Mouse (Mus musculus): ENCODE results near the gene Mfsd12.

DNA sequence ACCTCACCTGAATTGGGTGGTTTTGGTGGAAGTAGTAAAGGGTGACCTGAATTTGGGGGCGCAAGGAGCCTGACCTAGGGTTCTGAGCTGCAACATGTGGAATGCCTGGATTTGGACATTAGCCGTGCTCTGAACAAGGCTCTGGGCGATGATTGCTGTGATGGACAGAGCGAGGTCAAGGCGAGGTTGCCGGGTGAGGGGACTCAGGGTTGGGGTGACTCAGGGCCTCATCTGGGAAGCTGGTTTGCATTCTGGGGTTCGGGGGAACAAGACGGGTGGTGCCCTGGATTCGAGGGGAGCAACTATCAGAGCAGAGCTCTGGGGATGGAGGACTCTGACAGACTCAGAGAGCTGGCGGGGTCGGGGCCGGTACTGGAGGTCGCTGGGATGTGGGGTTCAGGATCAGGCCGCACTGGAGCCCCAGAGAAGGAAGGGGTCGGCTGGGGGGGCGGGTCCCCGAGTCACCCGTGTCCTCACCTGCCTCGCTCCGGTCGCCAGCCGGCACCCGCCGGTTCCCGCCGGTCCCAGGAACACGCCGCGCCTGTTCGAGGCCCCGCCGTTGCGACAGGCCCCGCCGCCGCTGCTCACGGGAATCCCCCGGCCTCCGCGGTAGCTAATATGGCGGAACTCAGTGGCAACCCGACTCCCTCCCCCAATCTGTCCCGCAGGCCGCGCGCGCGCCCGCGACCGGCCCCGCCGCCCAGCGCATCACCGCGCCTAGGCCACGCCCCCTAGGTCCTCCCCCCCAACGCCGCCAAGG, 20.7 kb downstream of the Mfsd12 start, which contains the start of gene Fzr1:
- TF ChIP-seq CTCF (IDR thresholded peaks at IDR 0.05; ENCODE audit: low read depth) (no peak), EP300 (IDR thresholded peaks at IDR 0.05; ENCODE audit: low read depth) (no peak)

Data from heart, postnatal 0 days (tissue).